ENCODE assay signal across 9 mouse cellular contexts in the genomic region with DNA sequence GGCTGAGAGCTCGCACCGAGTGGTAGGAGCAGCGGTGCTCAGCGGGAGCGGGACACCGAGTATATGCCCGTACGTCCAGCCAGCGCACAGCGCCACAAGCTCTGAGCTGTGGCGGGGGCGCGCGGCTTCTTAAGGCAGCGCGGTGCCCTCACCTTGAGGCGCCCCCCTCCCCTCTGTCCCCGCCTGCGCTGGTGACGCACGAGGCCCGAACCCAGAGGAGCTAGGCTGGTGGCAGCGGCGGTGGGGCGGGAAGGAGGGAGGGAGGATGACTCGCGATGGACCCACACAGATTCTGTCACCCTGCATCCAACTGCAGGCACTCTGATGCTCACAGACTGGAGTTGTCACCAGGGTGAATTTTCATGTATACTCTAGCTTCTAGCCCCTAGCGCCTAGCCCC. TPM values are rescaled to one million over a fixed set of nuclear protein-coding genes. Genes with fewer than 3 reads are reported as not detected.
DNase-seq lines count a peak whose midpoint lies in the region; ATAC-seq and TF ChIP-seq lines count a peak whose summit lies in the region.
"Had no signal": no experiment of that assay in that cellular context is flagged by ENCODE, and none has a peak within 500 bp of the region (broad histone marks: within the 10 kb centered on the region; RNA-seq: fewer than 3 reads in every experiment).

Gene Gpr101, minus strand, starts transcription at position 124 of the 400 bp plus-strand sequence.

- DNase-seq in cerebellum, postnatal 10 days = peak; percentile 22 to 37
- no peak for DNase-seq in cerebellum, adult 2 months
- DNase-seq in lung, postnatal 36 days = no peak
- peak; percentile 27 for DNase-seq in limb, embryonic 11.5 days (ENCODE audit: low spot score)
- DNase-seq in right cerebral cortex, postnatal 10 days (ENCODE audit: low spot score in 2 of 2) = peak; percentile 18 to 23
- no peak for DNase-seq in adrenal gland, adult 2 months
- no peak for DNase-seq in gastrocnemius, adult 2 months

- no peak for TF ChIP-seq POLR2A in cerebellum, adult 2 months (IDR thresholded peaks at IDR 0.05; ENCODE audit: borderline replicate concordance, insufficient read depth, low read length)

- no peak for ATAC-seq in lung, embryonic 15.5 days (ENCODE audit: borderline replicate concordance, extremely low read depth, low FRiP score, low TSS enrichment)
- no peak for ATAC-seq in limb, embryonic 11.5 days (ENCODE audit: insufficient number of reproducible peaks, low FRiP score, low TSS enrichment, low read depth)

- H3K9me3 ChIP-seq in lung, embryonic 15.5 days = no peaks in the 10 kb centered on the region
- H3K9me3 ChIP-seq in limb, embryonic 11.5 days (ENCODE audit: control insufficient read depth, low read length) = no peaks in the 10 kb centered on the region

- H3K4me1 ChIP-seq in cerebellum, adult 2 months (ENCODE audit: control insufficient read depth, insufficient read depth, low read length) = no peaks in the 10 kb centered on the region
- no peaks in the 10 kb centered on the region for H3K4me1 ChIP-seq in lung, embryonic 15.5 days
- H3K4me1 ChIP-seq in limb, embryonic 11.5 days (ENCODE audit: control insufficient read depth, insufficient read depth, low read length) = no peaks in the 10 kb centered on the region

- H3K4me2 ChIP-seq in lung, embryonic 15.5 days = peak within 1 kb of the TSS; percentile 41
- peak within 1 kb of the TSS; percentile 53 for H3K4me2 ChIP-seq in limb, embryonic 11.5 days (ENCODE audit: low read depth, severe bottlenecking)

- WGBS in cerebellum, adult 2 months = 4% methylated on average over 26 of the region's 28 CpGs
- WGBS in lung, embryonic 15.5 days = 4% methylated on average over 19 of the region's 28 CpGs
- 10% methylated on average over 17 of the region's 28 CpGs for WGBS in limb, embryonic 11.5 days

- H3K4me3 ChIP-seq in cerebellum, adult 2 months (replicated peaks; ENCODE audit: insufficient read depth, low read depth, low read length) = no peak within 1 kb of the TSS
- peak within 1 kb of the TSS; percentile 9; the same call in 1 of the 2 replicates for H3K4me3 ChIP-seq in lung, embryonic 15.5 days
- peak within 1 kb of the TSS; percentile 10 for H3K4me3 ChIP-seq in limb, embryonic 11.5 days (ENCODE audit: low read depth, low read length)
- no peak within 1 kb of the TSS for H3K4me3 ChIP-seq in gastrocnemius, adult 2 months

- intact Hi-C loops in gastrocnemius, adult 2 months (cut with DNase I) = no loop called here

- H3K27me3 ChIP-seq in cerebellum, adult 2 months (ENCODE audit: control insufficient read depth, insufficient read depth, low read length) = no peaks in the 10 kb centered on the region; the same call in 1 of the 2 replicates
- H3K27me3 ChIP-seq in lung, embryonic 15.5 days = peaks cover 25% of the 10 kb centered on the region
- H3K27me3 ChIP-seq in limb, embryonic 11.5 days (ENCODE audit: control insufficient read depth, insufficient read depth, low read length) = peaks cover 13% of the 10 kb centered on the region

- no peak within 1 kb of the TSS for H3K9ac ChIP-seq in lung, embryonic 15.5 days
- no peak within 1 kb of the TSS for H3K9ac ChIP-seq in limb, embryonic 11.5 days (ENCODE audit: low read length)

- no peak within 1 kb of the TSS for H3K27ac ChIP-seq in cerebellum, adult 2 months (ENCODE audit: insufficient read depth, low read length)
- no peak within 1 kb of the TSS for H3K27ac ChIP-seq in lung, embryonic 15.5 days
- H3K27ac ChIP-seq in limb, embryonic 11.5 days (replicated peaks; ENCODE audit: low read depth, low read length) = no peak within 1 kb of the TSS
- no peak within 1 kb of the TSS for H3K27ac ChIP-seq in gastrocnemius, adult 2 months

- no peak for TF ChIP-seq CTCF in cerebellum, adult 2 months (IDR thresholded peaks at IDR 0.05; ENCODE audit: borderline replicate concordance, insufficient read depth, low read depth, low read length)
- TF ChIP-seq CTCF in gastrocnemius, adult 2 months (IDR thresholded peaks at IDR 0.05) = no peak

- H3K36me3 ChIP-seq in lung, embryonic 15.5 days = no peaks in the 10 kb centered on the region
- H3K36me3 ChIP-seq in limb, embryonic 11.5 days (ENCODE audit: control insufficient read depth, insufficient read depth, low read length) = no peaks in the 10 kb centered on the region

RNA-seq across cellular contexts. Expression of gene Gpr101, which starts in this region (rescaled TPM):
- polyA plus RNA-seq in cerebellum, adult 2 months (2012; rRNA removed) = 1.9 and 2.0 TPM in 2 replicates
- not detected in 2 replicates for polyA plus RNA-seq in lung, embryonic 15.5 days (2015; fragmentation: Nextera tagmentation; extraction: Ambion mirVana)
- not detected in 2 replicates for polyA plus RNA-seq in limb, embryonic 11.5 days (2014; fragmentation: Nextera tagmentation; extraction: Ambion mirVana)
- total RNA-seq in adrenal gland, adult 2 months (2021) = not detected
- polyA plus RNA-seq in adrenal gland, adult 2 months (2012; rRNA removed) = not detected in 2 replicates
- not detected for total RNA-seq in gastrocnemius, adult 2 months (2021)
- polyA plus RNA-seq: large intestine, adult 2 months had no signal

Comparison
In these comparisons a context has a peak if more than half of its experiments do, and no peak if none do; other contexts are left out.
1. DNase-seq: peak in cerebellum, postnatal 10 days (2 of 2) and right cerebral cortex, postnatal 10 days (2 of 2); none in cerebellum, adult 2 months (0 of 2), lung, postnatal 36 days (single experiment), adrenal gland, adult 2 months (single experiment) and gastrocnemius, adult 2 months (single experiment).
2. Peak in DNase-seq, H3K4me3 ChIP-seq and H3K4me2 ChIP-seq in limb, embryonic 11.5 days; RNA of the gene not detected or under 1 TPM.